Mouse (Mus musculus) stomach, postnatal 0 days (tissue): ENCODE data around the gene Dlg2. TPM values are rescaled to one million over a fixed set of nuclear protein-coding genes. Genes with fewer than 3 reads are reported as not detected.

Experiments used
- ATAC-seq: fragments of 200-750 bp; cut with Nextera tagmentation; 2 replicates; pipeline ENCODE4 v1.8.0; 2017; ENCODE audit not compliant: low FRiP score, low TSS enrichment
- DNase-seq: peaks from one replicate; pipeline ENCODE4 v3.0.0-alpha.2; 2016; ENCODE audit warnings: low spot score
- H3K27ac ChIP-seq: fragments of 300-500 bp; sonication (generic); replicated peaks from 2 replicates; pipeline ENCODE4 v1.5.1; 2014; ENCODE audit warnings: mild to moderate bottlenecking, control low read depth
- H3K27me3 ChIP-seq: fragments of 300-500 bp; sonication (generic); 2 replicates; pipeline ENCODE4 v1.6.1; 2014; ENCODE audit warnings: low read length; ENCODE audit not compliant: control insufficient read depth, insufficient read depth
- H3K36me3 ChIP-seq: fragments of 300-500 bp; sonication (generic); 2 replicates; pipeline ENCODE4 v1.6.1; 2014; ENCODE audit warnings: low read length, mixed read lengths; ENCODE audit not compliant: control insufficient read depth, insufficient read depth
- H3K4me1 ChIP-seq: fragments of 300-500 bp; sonication (generic); replicated peaks from 2 replicates; pipeline ENCODE4 v1.6.1; 2014; ENCODE audit warnings: antibody characterized with exemption; ENCODE audit not compliant: control insufficient read depth, insufficient read depth
- H3K4me2 ChIP-seq: fragments of 300-500 bp; sonication (generic); replicated peaks from 2 replicates; pipeline ENCODE4 v1.6.1; 2014; ENCODE audit warnings: low read depth, mild to moderate bottlenecking, control low read depth, moderate library complexity
- H3K4me3 ChIP-seq: fragments of 300-500 bp; sonication (generic); 2 replicates; pipeline ENCODE4 v1.5.1; 2014; ENCODE audit warnings: low read depth, low read length, control low read depth
- H3K9ac ChIP-seq: fragments of 300-500 bp; sonication (generic); 2 replicates; pipeline ENCODE4 v1.6.1; 2014; ENCODE audit warnings: mild to moderate bottlenecking, low read length, control low read depth, mixed read lengths
- H3K9me3 ChIP-seq: fragments of 300-500 bp; sonication (generic); 2 replicates; pipeline ENCODE4 v1.6.1; 2016; ENCODE audit warnings: low read length; ENCODE audit not compliant: control insufficient read depth
- CTCF ChIP-seq: IDR thresholded peaks from 2 replicates; pipeline ENCODE4 v1.5.1; 2016; ENCODE audit warnings: antibody characterized with exemption, low read depth, mild to moderate bottlenecking, moderate library complexity
- EP300 ChIP-seq: optimal IDR thresholded peaks from 2 replicates; pipeline ENCODE3; 2016; ENCODE audit warnings: antibody characterized with exemption
- WGBS: fragments of 180-500 bp; shearing (Covaris S2); extraction: QIAGEN DNeasy Blood & Tissue Kit; methylation state at CpG from one replicate; pipeline ENCODE4 v1.1.7; 2014; 5-methylcytosine and 5-hydroxymethylcytosine counted together
- polyA plus RNA-seq: library from polyadenylated mRNA; unstranded; fragments of >200 nt; fragmentation: Nextera tagmentation; extraction: Ambion mirVana; gene quantifications from 2 replicates; pipeline ENCODE4 v1.2.1, GENCODE M21; 2015

Gene Dlg2
- polyA plus RNA-seq, 1 experiment from 2014 or later: 12.8 TPM

DNA sequence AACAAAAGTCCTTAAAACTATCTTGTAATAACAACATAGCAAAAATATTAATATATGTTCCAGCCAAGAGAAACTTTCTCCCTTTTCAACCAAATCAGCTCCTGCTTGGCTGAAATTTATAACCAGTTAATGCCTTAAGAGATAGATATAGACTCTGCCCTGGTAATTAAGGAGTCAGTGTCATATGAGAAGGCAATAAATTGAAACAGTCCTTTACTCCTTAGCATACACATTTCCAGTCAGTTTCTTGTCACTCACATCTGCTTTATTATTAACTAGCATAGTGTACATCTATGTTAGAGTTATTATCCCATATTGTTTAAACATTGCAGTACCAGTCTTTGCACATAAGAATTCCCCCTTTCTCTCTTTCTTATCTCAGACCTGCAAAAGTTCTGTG lies 1197.9 kb downstream of the Dlg2 start:
- no peaks in the 10 kb centered on the region for H3K4me1 ChIP-seq
- ATAC-seq (no peak), DNase-seq (no peak)
- no peaks in the 10 kb centered on the region for H3K36me3 ChIP-seq
- TF ChIP-seq CTCF: no peak
- no peak overlapping the region for H3K9ac ChIP-seq
- H3K27ac ChIP-seq: no peak overlapping the region
- H3K27me3 ChIP-seq: no peaks in the 10 kb centered on the region
- H3K4me2 ChIP-seq: no peak overlapping the region
- no peaks in the 10 kb centered on the region for H3K9me3 ChIP-seq
- no peak overlapping the region for H3K4me3 ChIP-seq

DNA sequence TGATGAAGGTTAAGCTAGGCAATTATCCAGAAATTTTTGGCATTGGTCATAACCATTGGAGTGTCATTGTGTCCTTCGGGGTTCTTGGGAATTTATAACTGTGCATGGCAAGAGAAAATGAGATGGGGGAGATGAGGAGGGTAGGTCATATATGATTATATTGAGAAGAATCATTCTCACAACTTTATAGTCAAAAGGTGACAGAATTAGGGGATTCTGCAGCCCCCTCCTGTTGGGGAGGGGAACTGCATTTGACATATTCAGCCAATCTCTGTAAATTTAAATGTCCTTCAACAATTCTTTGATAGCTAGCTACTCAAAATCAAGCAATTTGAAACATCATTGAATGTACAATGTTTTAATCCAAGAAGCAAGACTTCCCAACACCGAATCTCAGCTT lies 1201.5 kb downstream of the Dlg2 start:
- no peak for DNase-seq
- Histone ChIP-seq H3K4me3 (no peak overlapping the region), H3K27me3 (no peaks in the 10 kb centered on the region), H3K9ac (no peak overlapping the region), H3K4me1 (no peaks in the 10 kb centered on the region), H3K36me3 (no peaks in the 10 kb centered on the region), H3K27ac (no peak overlapping the region), H3K4me2 (no peak overlapping the region), H3K9me3 (no peaks in the 10 kb centered on the region)
- WGBS: 67% methylated on average over 2 of the region's 2 CpGs
- TF ChIP-seq EP300 (no peak), CTCF (peak; percentile 16; the same call in 1 of the 2 replicates)
- ATAC-seq: no peak

- no peak overlapping the region for H3K4me2 ChIP-seq
- H3K4me3 ChIP-seq: no peak overlapping the region
- no peak for TF ChIP-seq CTCF
- no peak for TF ChIP-seq EP300
- no peaks in the 10 kb centered on the region for H3K9me3 ChIP-seq
- H3K36me3 ChIP-seq: no peaks in the 10 kb centered on the region
- H3K9ac ChIP-seq: no peak overlapping the region
- H3K4me1 ChIP-seq: no peaks in the 10 kb centered on the region
- H3K27ac ChIP-seq: no peak overlapping the region
- ATAC-seq (no peak), DNase-seq (no peak)
- no peaks in the 10 kb centered on the region for H3K27me3 ChIP-seq
Measured at GRCm38 (mm10) chr7:91687930-91688329, 1211.5 kb downstream of the Dlg2 start.

- Histone ChIP-seq H3K27ac (no peak overlapping the region), H3K4me2 (no peak overlapping the region), H3K9ac (no peak overlapping the region), H3K27me3 (no peaks in the 10 kb centered on the region), H3K9me3 (no peaks in the 10 kb centered on the region), H3K4me1 (no peaks in the 10 kb centered on the region), H3K4me3 (no peak overlapping the region), H3K36me3 (no peaks in the 10 kb centered on the region)
- 57% methylated on average over 2 of the region's 2 CpGs for WGBS
- ATAC-seq (no peak), DNase-seq (no peak)
- no peak for TF ChIP-seq CTCF
- TF ChIP-seq EP300: no peak
Measured at GRCm38 (mm10) chr7:91689829-91690228, 1213.4 kb downstream of the Dlg2 start.

- H3K9me3 ChIP-seq: no peaks in the 10 kb centered on the region
- no peak for DNase-seq
- H3K27me3 ChIP-seq: no peaks in the 10 kb centered on the region
- WGBS: 79% methylated on average over 5 of the region's 5 CpGs
- H3K4me3 ChIP-seq: no peak overlapping the region
- no peak overlapping the region for H3K4me2 ChIP-seq
- ATAC-seq: no peak
- H3K4me1 ChIP-seq: no peaks in the 10 kb centered on the region
- no peak overlapping the region for H3K27ac ChIP-seq
- no peaks in the 10 kb centered on the region for H3K36me3 ChIP-seq
- H3K9ac ChIP-seq: no peak overlapping the region
- TF ChIP-seq EP300 (no peak), CTCF (no peak)
Measured at GRCm38 (mm10) chr7:91709853-91710252, 1233.4 kb downstream of the Dlg2 start.

GRCm38 (mm10) chr7:91711184-91711583 lies 1234.7 kb downstream of the Dlg2 start:
- Histone ChIP-seq H3K4me3 (no peak overlapping the region), H3K27me3 (no peaks in the 10 kb centered on the region), H3K9me3 (no peaks in the 10 kb centered on the region), H3K4me1 (no peaks in the 10 kb centered on the region), H3K4me2 (no peak overlapping the region), H3K27ac (no peak overlapping the region), H3K9ac (no peak overlapping the region), H3K36me3 (no peaks in the 10 kb centered on the region)
- DNase-seq: no peak
- 78% methylated on average over 6 of the region's 6 CpGs for WGBS
- TF ChIP-seq CTCF (no peak), EP300 (no peak)
- ATAC-seq: no peak
